Mouse (Mus musculus): Measurements from ENCODE around the gene Fads3.

Gene Fads3

DNA sequence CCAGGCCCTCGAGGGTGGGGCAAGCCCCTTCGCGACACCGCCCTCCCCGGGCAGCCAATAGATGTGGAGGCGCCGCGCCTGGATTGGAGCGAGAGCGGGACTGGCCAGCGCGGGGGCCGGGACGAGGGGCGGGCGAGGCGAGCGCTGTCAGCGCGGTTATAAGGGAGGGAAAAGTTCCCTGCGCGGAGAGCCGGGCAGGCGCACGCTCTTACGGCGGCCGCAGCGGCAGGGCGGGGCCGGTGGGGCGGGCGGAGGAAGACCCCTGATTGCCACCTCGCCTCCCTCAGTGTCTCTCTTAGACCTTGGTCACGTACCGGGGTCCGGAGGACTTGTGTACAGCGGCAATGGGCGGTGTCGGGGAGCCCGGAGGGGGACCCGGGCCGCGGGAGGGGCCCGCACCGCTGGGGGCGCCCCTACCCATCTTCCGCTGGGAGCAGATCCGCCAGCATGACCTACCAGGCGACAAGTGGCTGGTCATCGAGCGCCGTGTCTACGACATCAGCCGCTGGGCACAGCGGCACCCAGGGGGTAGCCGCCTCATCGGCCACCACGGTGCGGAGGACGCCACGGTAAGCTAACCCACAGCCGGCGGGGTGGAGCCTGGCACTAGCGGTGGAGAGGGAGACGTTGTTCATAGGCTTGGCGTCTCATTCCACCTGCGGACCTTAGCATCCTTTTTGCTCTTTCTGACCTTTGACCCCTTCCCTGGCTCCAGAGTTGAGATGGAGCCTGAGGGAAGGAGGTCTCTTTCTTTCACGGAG is at the start of gene Fads3:
Gene Fads3, plus strand, starts transcription at position 182 of the 761 bp plus-strand sequence.
- Histone ChIP-seq H3K4me3 (replicated peaks; ENCODE audit: low read length) (peak within 1 kb of the TSS; percentile 80), H3K36me3 (ENCODE audit: insufficient read depth, low read length) (no peaks in the 10 kb centered on the region), H3K9me3 (ENCODE audit: low read length) (no peaks in the 10 kb centered on the region), H3K27me3 (ENCODE audit: insufficient read depth, low read length) (peaks cover 82% of the 10 kb centered on the region), H3K4me1 (replicated peaks; ENCODE audit: low read depth, low read length) (peaks cover 22% of the 10 kb centered on the region)
- TF ChIP-seq NANOG (IDR thresholded peaks at IDR 0.05; ENCODE audit: borderline replicate concordance, low read length), result no peak
- TF ChIP-seq POU5F1 (IDR thresholded peaks at IDR 0.05; ENCODE audit: borderline replicate concordance, low read length), result no peak
- TF ChIP-seq CTCF (conservative IDR thresholded peaks at IDR 0.05; ENCODE audit: low read length), result no peak

GRCm38 (mm10) chr19:9992011-9992958 is 49.1 kb upstream of the Fads3 start:
- no peaks in the 10 kb centered on the region for H3K9me3 ChIP-seq (ENCODE audit: low read length)
- peaks cover 26% of the 10 kb centered on the region for H3K4me1 ChIP-seq (replicated peaks; ENCODE audit: low read depth, low read length)
- H3K36me3 ChIP-seq (ENCODE audit: insufficient read depth, low read length), result no peaks in the 10 kb centered on the region
- peak overlapping the region; percentile 78 for H3K4me3 ChIP-seq (replicated peaks; ENCODE audit: low read length)
- no peak for TF ChIP-seq CTCF (conservative IDR thresholded peaks at IDR 0.05; ENCODE audit: low read length)
- TF ChIP-seq POU5F1 (IDR thresholded peaks at IDR 0.05; ENCODE audit: borderline replicate concordance, low read length), result no peak
- no peak for TF ChIP-seq NANOG (IDR thresholded peaks at IDR 0.05; ENCODE audit: borderline replicate concordance, low read length)
- H3K27me3 ChIP-seq (ENCODE audit: insufficient read depth, low read length), result peaks cover 7% of the 10 kb centered on the region; the same call in 1 of the 2 replicates

GRCm38 (mm10) chr19:9993036-9993656 is 48.2 kb upstream of the Fads3 start:
- Histone ChIP-seq H3K4me1 (replicated peaks; ENCODE audit: low read depth, low read length) (peaks cover 26% of the 10 kb centered on the region), H3K27me3 (ENCODE audit: insufficient read depth, low read length) (peaks cover 7% of the 10 kb centered on the region; the same call in 1 of the 2 replicates), H3K36me3 (ENCODE audit: insufficient read depth, low read length) (no peaks in the 10 kb centered on the region), H3K4me3 (replicated peaks; ENCODE audit: low read length) (peak overlapping the region; percentile 78), H3K9me3 (ENCODE audit: low read length) (no peaks in the 10 kb centered on the region)
- TF ChIP-seq CTCF (conservative IDR thresholded peaks at IDR 0.05; ENCODE audit: low read length) (peak; percentile 89), POU5F1 (IDR thresholded peaks at IDR 0.05; ENCODE audit: borderline replicate concordance, low read length) (no peak)

GRCm38 (mm10) chr19:9997204-9998062 is 43.9 kb upstream of the Fads3 start:
- Histone ChIP-seq H3K4me3 (replicated peaks; ENCODE audit: low read length) (no peak overlapping the region), H3K27me3 (ENCODE audit: insufficient read depth, low read length) (peaks cover 2% of the 10 kb centered on the region; the same call in 1 of the 2 replicates), H3K9me3 (ENCODE audit: low read length) (no peaks in the 10 kb centered on the region), H3K4me1 (replicated peaks; ENCODE audit: low read depth, low read length) (peaks cover 24% of the 10 kb centered on the region), H3K36me3 (ENCODE audit: insufficient read depth, low read length) (no peaks in the 10 kb centered on the region)
- TF ChIP-seq POU5F1 (IDR thresholded peaks at IDR 0.05; ENCODE audit: borderline replicate concordance, low read length), result no peak
- no peak for TF ChIP-seq CTCF (conservative IDR thresholded peaks at IDR 0.05; ENCODE audit: low read length)
- TF ChIP-seq NANOG (IDR thresholded peaks at IDR 0.05; ENCODE audit: borderline replicate concordance, low read length), result no peak

DNA sequence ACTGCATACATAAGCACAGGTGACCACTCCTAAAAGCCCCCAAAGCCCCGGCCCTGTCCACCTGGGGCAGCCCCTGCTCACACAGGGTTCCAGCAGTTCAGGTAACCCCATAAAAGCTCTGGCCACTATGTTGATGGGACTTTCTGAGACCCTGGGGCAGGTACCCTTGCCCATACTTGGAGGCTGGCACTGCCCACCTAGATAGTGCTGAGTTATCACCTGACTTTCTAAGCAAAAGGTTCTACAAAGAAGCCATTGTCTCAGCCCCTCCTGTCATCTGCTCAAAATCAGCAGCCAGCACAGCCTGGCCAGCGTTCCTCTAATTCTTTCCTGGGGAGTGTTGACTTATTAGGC is 43.3 kb upstream of the Fads3 start:
- H3K36me3 ChIP-seq (ENCODE audit: insufficient read depth, low read length), result no peaks in the 10 kb centered on the region
- no peaks in the 10 kb centered on the region for H3K27me3 ChIP-seq (ENCODE audit: insufficient read depth, low read length)

GRCm38 (mm10) chr19:9998736-9999486 is 42.5 kb upstream of the Fads3 start:
- H3K36me3 ChIP-seq (ENCODE audit: insufficient read depth, low read length), result no peaks in the 10 kb centered on the region
- H3K27me3 ChIP-seq (ENCODE audit: insufficient read depth, low read length), result no peaks in the 10 kb centered on the region
- no peak overlapping the region for H3K4me3 ChIP-seq (replicated peaks; ENCODE audit: low read length)
- no peaks in the 10 kb centered on the region for H3K9me3 ChIP-seq (ENCODE audit: low read length)
- peaks cover 15% of the 10 kb centered on the region for H3K4me1 ChIP-seq (replicated peaks; ENCODE audit: low read depth, low read length)
- TF ChIP-seq NANOG (IDR thresholded peaks at IDR 0.05; ENCODE audit: borderline replicate concordance, low read length) (no peak), POU5F1 (IDR thresholded peaks at IDR 0.05; ENCODE audit: borderline replicate concordance, low read length) (no peak), CTCF (conservative IDR thresholded peaks at IDR 0.05; ENCODE audit: low read length) (no peak)

More for the DNA sequence above, 43.3 kb upstream of the Fads3 start:
- TF ChIP-seq POU5F1 (IDR thresholded peaks at IDR 0.05; ENCODE audit: borderline replicate concordance, low read length) (no peak), CTCF (conservative IDR thresholded peaks at IDR 0.05; ENCODE audit: low read length) (no peak), NANOG (IDR thresholded peaks at IDR 0.05; ENCODE audit: borderline replicate concordance, low read length) (no peak)
- no peaks in the 10 kb centered on the region for H3K9me3 ChIP-seq (ENCODE audit: low read length)
- no peak overlapping the region for H3K4me3 ChIP-seq (replicated peaks; ENCODE audit: low read length)
- peaks cover 19% of the 10 kb centered on the region for H3K4me1 ChIP-seq (replicated peaks; ENCODE audit: low read depth, low read length)

DNA sequence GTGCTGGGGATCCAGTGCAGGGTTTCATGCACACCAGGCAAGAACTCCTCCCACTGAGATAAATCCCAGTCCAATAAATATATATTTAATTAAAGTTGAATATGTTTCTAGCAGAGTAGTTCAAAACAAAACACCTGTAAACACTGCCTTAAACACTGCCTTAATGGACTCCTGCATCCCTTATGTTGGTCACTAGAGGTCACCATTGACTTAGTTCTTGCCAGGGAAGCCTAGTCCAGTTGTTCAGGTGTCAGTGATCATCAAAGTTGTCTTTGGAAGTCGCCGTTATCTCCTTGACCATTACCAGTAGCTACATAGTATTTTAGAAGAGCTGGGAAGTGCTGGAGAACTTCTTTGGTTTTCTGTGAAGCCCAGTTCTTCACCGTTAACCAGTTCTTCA is 41.0 kb upstream of the Fads3 start:
- TF ChIP-seq CTCF (conservative IDR thresholded peaks at IDR 0.05; ENCODE audit: low read length) (peak; percentile 57), NANOG (IDR thresholded peaks at IDR 0.05; ENCODE audit: borderline replicate concordance, low read length) (no peak), POU5F1 (IDR thresholded peaks at IDR 0.05; ENCODE audit: borderline replicate concordance, low read length) (no peak)

More for the DNA sequence above, 41.0 kb upstream of the Fads3 start:
- Histone ChIP-seq H3K9me3 (ENCODE audit: low read length) (no peaks in the 10 kb centered on the region), H3K4me3 (replicated peaks; ENCODE audit: low read length) (no peak overlapping the region), H3K27me3 (ENCODE audit: insufficient read depth, low read length) (no peaks in the 10 kb centered on the region), H3K36me3 (ENCODE audit: insufficient read depth, low read length) (no peaks in the 10 kb centered on the region), H3K4me1 (replicated peaks; ENCODE audit: low read depth, low read length) (peaks cover 15% of the 10 kb centered on the region)

Measured in E14TG2a.4 (cell line).